Mouse (Mus musculus): Measurements from ENCODE around the gene Rassf2. TPM values are rescaled to one million over a fixed set of nuclear protein-coding genes. Genes with fewer than 3 reads are reported as not detected.

The Rassf2 gene
- 62.4 and 70.2 TPM in 2 replicates for total RNA-seq (2015)
- total RNA-seq (2017), result 113 and 118 TPM in 2 replicates

GRCm38 (mm10) chr2:132029646-132030417 lies at the start of gene Rassf2:
Gene Rassf2, minus strand, starts transcription at chr2:132030258.
- ATAC-seq (ENCODE audit: poor library complexity, severe bottlenecking), result peak; percentile 74

- no peak for ATAC-seq (ENCODE audit: poor library complexity, severe bottlenecking)
These were observed 49.1 kb upstream of the Rassf2 start for GRCm38 (mm10) chr2:132079139-132079538.

- no peak for ATAC-seq (ENCODE audit: poor library complexity, severe bottlenecking)
These were observed 43.0 kb upstream of the Rassf2 start for GRCm38 (mm10) chr2:132073052-132073451.

- ATAC-seq (ENCODE audit: poor library complexity, severe bottlenecking), result no peak
These were observed 40.1 kb upstream of the Rassf2 start for GRCm38 (mm10) chr2:132069985-132070735.

GRCm38 (mm10) chr2:132064185-132064831 lies 34.2 kb upstream of the Rassf2 start:
- ATAC-seq (ENCODE audit: poor library complexity, severe bottlenecking), result peak; percentile 67; the same call in 1 of the 2 replicates

GRCm38 (mm10) chr2:132063776-132064175 lies 33.7 kb upstream of the Rassf2 start:
- no peak for ATAC-seq (ENCODE audit: poor library complexity, severe bottlenecking)

GRCm38 (mm10) chr2:132061884-132062283 lies 31.8 kb upstream of the Rassf2 start:
- no peak for ATAC-seq (ENCODE audit: poor library complexity, severe bottlenecking)

GRCm38 (mm10) chr2:132059919-132060318 lies 29.9 kb upstream of the Rassf2 start:
- no peak for ATAC-seq (ENCODE audit: poor library complexity, severe bottlenecking)

- no peak for ATAC-seq (ENCODE audit: poor library complexity, severe bottlenecking)
These were observed 25.3 kb upstream of the Rassf2 start for GRCm38 (mm10) chr2:132055349-132055753.

GRCm38 (mm10) chr2:132053824-132054223 lies 23.8 kb upstream of the Rassf2 start:
- peak; percentile 93 for ATAC-seq (ENCODE audit: poor library complexity, severe bottlenecking)

GRCm38 (mm10) chr2:132051798-132052197 lies 21.7 kb upstream of the Rassf2 start:
- no peak for ATAC-seq (ENCODE audit: poor library complexity, severe bottlenecking)

- no peak for ATAC-seq (ENCODE audit: poor library complexity, severe bottlenecking)
These were observed 19.9 kb upstream of the Rassf2 start for GRCm38 (mm10) chr2:132049921-132050320.

GRCm38 (mm10) chr2:132049491-132049890 lies 19.4 kb upstream of the Rassf2 start:
- ATAC-seq (ENCODE audit: poor library complexity, severe bottlenecking), result no peak

- peak; percentile 67 for ATAC-seq (ENCODE audit: poor library complexity, severe bottlenecking)
These were observed 18.2 kb upstream of the Rassf2 start for GRCm38 (mm10) chr2:132048143-132048772.

GRCm38 (mm10) chr2:132047364-132047763 lies 17.3 kb upstream of the Rassf2 start:
- ATAC-seq (ENCODE audit: poor library complexity, severe bottlenecking), result no peak

- ATAC-seq (ENCODE audit: poor library complexity, severe bottlenecking), result no peak
These were observed 16.6 kb upstream of the Rassf2 start for GRCm38 (mm10) chr2:132046659-132047058.

- no peak for ATAC-seq (ENCODE audit: poor library complexity, severe bottlenecking)
These were observed 14.5 kb upstream of the Rassf2 start for GRCm38 (mm10) chr2:132044320-132045274.

GRCm38 (mm10) chr2:132043101-132043621 lies 13.1 kb upstream of the Rassf2 start:
- no peak for ATAC-seq (ENCODE audit: poor library complexity, severe bottlenecking)

- ATAC-seq (ENCODE audit: poor library complexity, severe bottlenecking), result peak; percentile 64
These were observed 9.8 kb upstream of the Rassf2 start for GRCm38 (mm10) chr2:132039894-132040293.

- ATAC-seq (ENCODE audit: poor library complexity, severe bottlenecking), result no peak
These were observed 6.3 kb upstream of the Rassf2 start for GRCm38 (mm10) chr2:132036326-132036725.

Measured in megakaryocyte, adult 5-6 weeks (primary cell).